Mouse (Mus musculus) cortical plate, adult 2 months (tissue): ENCODE results near the gene Znhit3.

Experiments
- CTCF ChIP-seq: fragments of 200-500 bp; IDR thresholded peaks from 2 replicates; pipeline ENCODE4 v1.5.1; 2011; ENCODE audit warnings: mild to moderate bottlenecking, control low read depth, low read length; ENCODE audit not compliant: insufficient read depth; ENCODE audit errors: extremely low read depth
- POLR2A ChIP-seq: fragments of 200-500 bp; IDR thresholded peaks from 2 replicates; pipeline ENCODE4 v1.6.1; 2011; ENCODE audit warnings: mild to moderate bottlenecking, low read length, control low read depth; ENCODE audit not compliant: insufficient read depth; ENCODE audit errors: extremely low read depth

DNA sequence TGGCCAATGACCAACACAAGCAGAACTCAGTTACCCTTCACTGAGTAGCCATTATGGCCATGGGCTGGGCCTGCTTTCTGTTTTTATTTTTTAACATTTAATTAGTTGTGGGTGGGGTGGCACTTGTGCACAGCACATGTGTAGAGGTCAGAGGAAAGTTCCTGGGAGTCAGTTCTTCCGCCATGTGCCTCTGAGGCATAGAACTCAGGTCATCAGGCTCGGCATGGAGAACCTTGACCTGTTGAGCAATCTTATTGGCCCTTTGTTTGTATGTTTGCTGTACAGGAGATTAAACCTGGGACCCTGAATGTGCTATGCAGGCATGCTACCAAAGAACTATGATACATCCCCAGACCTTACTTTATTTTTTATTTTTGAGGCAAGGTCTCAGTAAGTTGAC is 26.7 kb downstream of the Znhit3 start:
- TF ChIP-seq POLR2A (no peak), CTCF (no peak)
